Mouse (Mus musculus) myocyte (in vitro differentiated cells): Measurements from ENCODE around the gene Enkd1. TPM values are rescaled to one million over a fixed set of nuclear protein-coding genes. Genes with fewer than 3 reads are reported as not detected.

ENCODE experiments used
- H3K27me3 ChIP-seq: one replicate; pipeline ENCODE4 v1.6.1; 2011; ENCODE audit not compliant: control insufficient read depth, insufficient read depth, insufficient read length
- H3K36me3 ChIP-seq: one replicate; pipeline ENCODE4 v1.6.1; 2011; ENCODE audit not compliant: control insufficient read depth, insufficient read depth
- H3K4me2 ChIP-seq: one replicate; pipeline ENCODE4 v1.6.1; 2011; ENCODE audit warnings: low read depth, control low read depth
- H3K4me3 ChIP-seq: one replicate; pipeline ENCODE4 v1.5.1; 2011; ENCODE audit warnings: mild to moderate bottlenecking, control low read depth, moderate library complexity
- H3K79me2 ChIP-seq: one replicate; pipeline ENCODE4 v1.6.1; 2011; ENCODE audit not compliant: control insufficient read depth, insufficient read depth
- H3ac ChIP-seq: one replicate; pipeline ENCODE4 v1.6.1; 2011; ENCODE audit not compliant: control insufficient read depth, insufficient read length
- CEBPB ChIP-seq: IDR thresholded peaks from 2 replicates; pipeline ENCODE4 v1.6.1; 2011; ENCODE audit warnings: mild to moderate bottlenecking, moderate library complexity; ENCODE audit not compliant: poor library complexity, insufficient read depth, severe bottlenecking
- E2F4 ChIP-seq: IDR thresholded peaks from one replicate; pipeline ENCODE4 v1.6.1; 2011; ENCODE audit warnings: mild to moderate bottlenecking, control low read depth, moderate library complexity; ENCODE audit not compliant: insufficient read depth
- MAX ChIP-seq: IDR thresholded peaks from one replicate; pipeline ENCODE4 v1.6.1; 2011; ENCODE audit warnings: low read depth, mild to moderate bottlenecking, control low read depth
- MYOD1 ChIP-seq, 3 experiments: IDR thresholded peaks; one replicate each; pipeline ENCODE4 v1.6.1; 2011; ENCODE audit warnings: control low read depth in 2 of 3, low read depth in 2 of 3, mild to moderate bottlenecking in 2 of 3, moderate library complexity in 1 of 3; ENCODE audit not compliant: insufficient read length in 2 of 3, control insufficient read depth in 1 of 3
- MYOG ChIP-seq, 3 experiments: IDR thresholded peaks; one replicate each; pipeline ENCODE4 v1.6.1; 2011; ENCODE audit warnings: control low read depth in 2 of 3, low read depth in 2 of 3, mild to moderate bottlenecking in 2 of 3; ENCODE audit not compliant: insufficient read length in 2 of 3, control insufficient read depth in 1 of 3, insufficient read depth in 1 of 3
- POLR2A ChIP-seq: IDR thresholded peaks from one replicate; pipeline ENCODE4 v1.6.1; 2011; ENCODE audit warnings: low read depth, mild to moderate bottlenecking, control low read depth, moderate library complexity; ENCODE audit not compliant: insufficient read length
- POLR2AphosphoS2 ChIP-seq: IDR thresholded peaks from one replicate; pipeline ENCODE4 v1.6.1; 2011; ENCODE audit warnings: low read depth, control low read depth; ENCODE audit not compliant: insufficient read length
- REST ChIP-seq: IDR thresholded peaks from one replicate; pipeline ENCODE4 v1.6.1; 2011; ENCODE audit warnings: mild to moderate bottlenecking, control low read depth, moderate library complexity; ENCODE audit not compliant: insufficient read depth, insufficient read length
- SRF ChIP-seq: IDR thresholded peaks from one replicate; pipeline ENCODE4 v1.6.1; 2011; ENCODE audit warnings: low read depth; ENCODE audit not compliant: control insufficient read depth, insufficient read length
- TCF12 ChIP-seq: IDR thresholded peaks from one replicate; pipeline ENCODE4 v1.6.1; 2011; ENCODE audit warnings: mild to moderate bottlenecking, control low read depth; ENCODE audit not compliant: poor library complexity, insufficient read depth, severe bottlenecking
- TCF3 ChIP-seq: IDR thresholded peaks from one replicate; pipeline ENCODE4 v1.6.1; 2011; ENCODE audit warnings: low read depth, control low read depth; ENCODE audit not compliant: insufficient read length
- USF1 ChIP-seq: IDR thresholded peaks from one replicate; pipeline ENCODE4 v1.6.1; 2011; ENCODE audit warnings: low read depth, mild to moderate bottlenecking, control low read depth, moderate library complexity
- polyA plus RNA-seq: library from polyadenylated mRNA; unstranded; fragments of >200 nt; fragmentation: generic; extraction: Trizol; gene quantifications from one replicate; pipeline ENCODE4 v1.2.1, GENCODE M21; 2012; ENCODE audit warnings: missing spikeins

Gene Enkd1
- polyA plus RNA-seq, 1 experiment, result 21.6 TPM

DNA sequence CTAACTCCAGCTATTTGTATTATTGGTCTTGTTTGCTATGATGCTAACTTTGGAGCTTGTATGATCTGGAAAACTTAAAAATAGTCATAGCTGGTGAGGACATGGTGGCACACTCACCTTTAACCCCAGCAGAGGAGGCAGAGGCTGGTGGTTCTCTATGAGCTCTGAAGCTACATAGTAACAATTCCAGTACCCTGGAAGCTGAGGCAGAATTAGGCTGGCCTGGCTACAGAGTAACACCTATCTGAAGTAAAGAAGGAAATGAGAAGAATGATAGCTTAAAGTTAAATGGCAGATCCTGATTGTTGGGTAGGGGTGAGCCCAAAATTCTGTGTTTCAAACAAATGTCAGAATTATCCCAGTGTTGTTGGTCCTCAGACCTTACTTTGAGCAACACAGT is 50.4 kb downstream of the Enkd1 start:
- H3K36me3 ChIP-seq, result peaks cover 8% of the 10 kb centered on the region
- peaks cover 92% of the 10 kb centered on the region for H3K79me2 ChIP-seq
- H3K27me3 ChIP-seq, result no peaks in the 10 kb centered on the region
- no peak overlapping the region for H3K4me3 ChIP-seq
- TF ChIP-seq MAX (no peak), CEBPB (no peak), REST (no peak), MYOG (IDR thresholded peaks at IDR 0.05; ENCODE audit: control insufficient read depth in 1 of 3, insufficient read depth in 1 of 3, insufficient read length in 2 of 3, low read depth in 2 of 3) (no peak), POLR2A (no peak), USF1 (no peak), MYOD1 (IDR thresholded peaks at IDR 0.05; ENCODE audit: control insufficient read depth in 1 of 3, insufficient read length in 2 of 3, low read depth in 2 of 3) (no peak), TCF12 (no peak), POLR2AphosphoS2 (no peak), E2F4 (no peak), TCF3 (no peak), SRF (no peak)
- H3K4me2 ChIP-seq, result no peak overlapping the region
- no peak overlapping the region for H3ac ChIP-seq

Other genes with a start within 250 kb of the Enkd1 start
- gene Tppp3, start 236.7 kb downstream of the Enkd1 start, polyA plus RNA-seq, result 155 TPM
- 17.3 TPM for gene Zdhhc1, start 211.3 kb downstream of the Enkd1 start, polyA plus RNA-seq
- 0.59 TPM for gene Hsd11b2, start 189.5 kb downstream of the Enkd1 start, polyA plus RNA-seq
- 126 TPM for gene Atp6v0d1, start 142.2 kb downstream of the Enkd1 start, polyA plus RNA-seq
- gene Ripor1, start 103.0 kb downstream of the Enkd1 start, polyA plus RNA-seq, result 47.6 TPM
- 17.6 TPM for gene Ctcf, start 71.6 kb downstream of the Enkd1 start, polyA plus RNA-seq
- 0.47 TPM for gene Agrp, start 70.8 kb downstream of the Enkd1 start, polyA plus RNA-seq
- gene Carmil2, start 21.9 kb downstream of the Enkd1 start, polyA plus RNA-seq, result 0.23 TPM
- gene Acd, start 7.1 kb downstream of the Enkd1 start, polyA plus RNA-seq, result 20.4 TPM
- 32.1 TPM for gene Pard6a, start 7.1 kb downstream of the Enkd1 start, polyA plus RNA-seq
- gene 4933405L10Rik, start 555 bp downstream of the Enkd1 start, polyA plus RNA-seq, result 0.08 TPM
- gene Gfod2, start 50.5 kb upstream of the Enkd1 start, polyA plus RNA-seq, result 5.0 TPM
- gene Ranbp10, start 119.1 kb upstream of the Enkd1 start, polyA plus RNA-seq, result 15.6 TPM
- 0.10 TPM for gene Tsnaxip1, start 119.5 kb upstream of the Enkd1 start, polyA plus RNA-seq
- gene Cenpt, start 145.1 kb upstream of the Enkd1 start, polyA plus RNA-seq, result 20.4 TPM
- 49.0 TPM for gene Thap11, start 146.9 kb upstream of the Enkd1 start, polyA plus RNA-seq
- gene Nutf2, start 152.4 kb upstream of the Enkd1 start, polyA plus RNA-seq, result 141 TPM
- 33.2 TPM for gene Edc4, start 172.7 kb upstream of the Enkd1 start, polyA plus RNA-seq
- gene Nrn1l, start 185.4 kb upstream of the Enkd1 start, polyA plus RNA-seq, result 0.36 TPM
- 16.1 TPM for gene Pskh1, start 192.2 kb upstream of the Enkd1 start, polyA plus RNA-seq
- gene Ctrl, start 225.7 kb upstream of the Enkd1 start, polyA plus RNA-seq, result 0.14 TPM
- 60.0 TPM for gene Psmb10, start 230.2 kb upstream of the Enkd1 start, polyA plus RNA-seq
- 1.1 TPM for gene Lcat, start 235.2 kb upstream of the Enkd1 start, polyA plus RNA-seq